Mouse (Mus musculus) neutrophil, adult 83 days (primary cell): ENCODE data around the gene Kcnh8. TPM values are rescaled to one million over a fixed set of nuclear protein-coding genes. Genes with fewer than 3 reads are reported as not detected.

Experiments used
- total RNA-seq, 2 experiments: library from RNA; stranded (reverse); gene quantifications; one replicate each; pipeline ENCODE4 v1.2.4; 2023

Kcnh8 gene
- not detected for total RNA-seq

GRCm38 (mm10) chr17:52602093-52602780 lies at the start of gene Kcnh8:
Gene Kcnh8, plus strand, starts transcription at chr17:52602709.

